Mouse (Mus musculus): ENCODE results near the gene Mitd1. TPM values are rescaled to one million over a fixed set of nuclear protein-coding genes. Genes with fewer than 3 reads are reported as not detected.

The Mitd1 gene
- polyA plus RNA-seq, 1 experiment from 2014 or later = 11.5 TPM

DNA sequence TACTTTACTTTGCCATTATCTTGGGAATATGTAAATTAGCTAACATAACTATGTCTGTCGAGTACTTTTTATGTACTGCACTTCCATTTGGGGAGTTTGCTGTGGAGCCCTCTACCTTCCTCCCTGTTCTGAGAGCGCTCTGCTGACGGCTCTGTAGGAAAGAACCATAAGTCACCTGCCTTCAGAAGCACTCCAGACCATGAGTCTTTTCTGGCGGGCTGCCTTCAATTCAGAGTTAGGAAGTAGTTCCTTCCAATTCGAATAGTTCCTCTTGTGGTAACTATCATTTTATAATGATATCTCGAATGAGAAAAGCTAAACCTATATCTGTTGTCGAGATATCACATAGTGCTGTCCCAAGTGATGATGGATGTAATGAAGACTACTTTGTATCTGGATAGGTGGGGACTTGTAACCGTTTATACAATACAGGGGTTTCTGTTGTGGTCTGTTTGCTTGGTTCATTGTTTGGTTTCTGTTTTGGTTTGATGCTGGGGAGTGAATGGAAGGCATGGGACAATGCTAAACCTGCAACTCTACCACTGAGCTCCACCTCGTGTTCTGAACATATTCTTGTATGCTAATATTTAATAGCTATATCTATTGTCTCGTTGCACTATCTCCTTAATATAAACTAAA, 22.4 kb downstream of the Mitd1 start:
- Histone ChIP-seq H3K9ac (no peak overlapping the region), H3K4me3 (no peak overlapping the region), H3K4me2 (no peak overlapping the region), H3K27ac (replicated peaks) (no peak overlapping the region), H3K27me3 (replicated peaks) (peaks cover 18% of the 10 kb centered on the region), H3K9me3 (no peaks in the 10 kb centered on the region), H3K4me1 (peaks cover 18% of the 10 kb centered on the region), H3K36me3 (no peaks in the 10 kb centered on the region)
- WGBS = 54% methylated on average over 10 of the region's 10 CpGs
- no peak for ATAC-seq (ENCODE audit: extremely low read depth, insufficient number of reproducible peaks, low FRiP score, low TSS enrichment)

DNA sequence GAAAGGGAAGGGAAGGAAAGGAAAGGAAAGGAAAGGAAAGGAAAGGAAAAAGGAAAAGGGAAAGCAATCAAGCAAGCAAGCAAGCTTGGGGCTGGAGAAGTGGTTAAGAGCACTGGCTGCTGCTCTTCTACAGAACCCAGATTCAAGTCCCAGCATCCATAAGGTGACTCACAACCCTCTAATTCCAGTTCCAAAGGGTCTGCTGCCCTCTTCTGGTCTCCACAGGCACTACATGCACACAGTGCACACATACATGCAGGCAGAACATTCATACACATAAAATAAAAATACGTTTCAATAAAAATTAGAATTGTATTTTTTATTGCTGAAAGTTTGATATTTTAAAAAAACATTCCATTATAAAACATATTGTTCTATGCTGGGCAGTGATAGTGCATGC, 23.2 kb downstream of the Mitd1 start:
- H3K4me2 ChIP-seq = no peak overlapping the region
- H3K9ac ChIP-seq = no peak overlapping the region
- no peaks in the 10 kb centered on the region for H3K9me3 ChIP-seq
- H3K27ac ChIP-seq (replicated peaks) = no peak overlapping the region
- H3K27me3 ChIP-seq (replicated peaks) = peaks cover 18% of the 10 kb centered on the region
- 62% methylated on average over 1 of the region's 1 CpGs for WGBS
- no peaks in the 10 kb centered on the region for H3K36me3 ChIP-seq
- ATAC-seq (ENCODE audit: extremely low read depth, insufficient number of reproducible peaks, low FRiP score, low TSS enrichment) = no peak
- no peak overlapping the region for H3K4me3 ChIP-seq
- H3K4me1 ChIP-seq = peaks cover 15% of the 10 kb centered on the region

DNA sequence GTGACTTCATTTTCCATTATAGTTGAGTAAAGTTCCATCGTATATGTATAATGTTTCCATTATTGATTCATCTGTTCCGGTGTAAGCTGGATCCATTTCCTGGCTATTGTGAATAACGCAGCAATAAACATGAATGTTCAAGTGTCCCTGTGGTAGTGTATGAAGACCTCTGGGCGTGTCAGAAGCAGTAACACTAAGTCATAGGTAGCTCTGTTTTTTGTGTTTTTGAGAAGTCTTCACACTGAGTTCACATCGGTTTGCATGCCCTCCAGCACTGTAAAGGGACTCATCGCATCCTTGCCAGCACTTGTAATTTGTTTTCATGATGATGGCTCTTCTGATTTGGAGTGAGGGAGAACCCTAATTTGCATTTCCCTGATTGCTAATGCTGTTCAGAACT, 23.9 kb downstream of the Mitd1 start, which contains the start of gene Tsga10:
Tsga10 (minus strand) TSS at position 144 of the 400 bp plus-strand sequence.
- 81% methylated on average over 6 of the region's 6 CpGs for WGBS
- Histone ChIP-seq H3K27me3 (replicated peaks) (peaks cover 18% of the 10 kb centered on the region), H3K9ac (peak within 1 kb of the TSS; percentile 85), H3K27ac (replicated peaks) (peak within 1 kb of the TSS; percentile 89), H3K4me1 (peaks cover 10% of the 10 kb centered on the region), H3K36me3 (no peaks in the 10 kb centered on the region), H3K4me2 (peak within 1 kb of the TSS; percentile 82), H3K4me3 (peak within 1 kb of the TSS; percentile 75), H3K9me3 (no peaks in the 10 kb centered on the region)
- no peak for ATAC-seq (ENCODE audit: extremely low read depth, insufficient number of reproducible peaks, low FRiP score, low TSS enrichment)

DNA sequence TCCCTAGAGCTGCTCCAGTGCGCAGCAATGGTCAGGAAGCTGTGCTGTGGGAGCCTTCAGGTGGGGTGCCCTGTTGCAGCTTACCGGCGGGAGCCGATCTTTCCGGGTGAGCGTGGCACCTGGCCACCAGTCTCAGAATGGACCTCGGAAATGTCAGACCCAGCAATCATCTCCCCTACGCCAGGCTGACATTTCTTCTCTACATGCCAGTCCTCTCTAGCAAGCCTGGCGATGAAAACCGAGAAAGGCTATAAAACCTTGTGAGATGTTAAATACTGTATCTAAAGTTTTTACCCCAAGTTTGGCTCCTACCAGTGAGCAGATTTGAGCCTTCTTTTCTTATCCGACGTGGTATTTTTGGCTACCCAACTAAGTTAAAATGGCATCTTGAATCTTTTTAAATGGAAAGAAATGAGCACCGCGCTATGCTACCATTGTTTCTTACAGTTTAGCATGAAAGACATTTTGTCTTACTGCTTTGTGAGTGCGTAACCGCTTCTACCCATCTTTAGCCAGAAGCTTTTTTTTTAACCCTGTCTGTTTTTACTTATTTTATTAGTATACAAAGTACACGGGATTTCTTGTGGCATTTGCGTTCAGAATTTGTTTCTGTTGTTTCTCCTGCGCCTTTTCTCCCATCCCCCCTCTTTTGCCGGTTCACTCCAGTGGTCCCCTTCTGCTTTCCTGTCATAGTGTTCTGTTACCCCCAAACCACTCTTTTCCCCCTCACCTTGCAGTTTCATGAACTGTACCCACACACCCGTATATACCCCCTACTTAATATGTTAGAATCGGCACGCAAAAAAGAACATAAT, 24.6 kb downstream of the Mitd1 start:
- peak overlapping the region; percentile 82 for H3K4me2 ChIP-seq
- H3K27ac ChIP-seq (replicated peaks) = peak overlapping the region; percentile 89
- 10% methylated on average over 23 of the region's 23 CpGs for WGBS
- H3K9me3 ChIP-seq = no peaks in the 10 kb centered on the region
- no peaks in the 10 kb centered on the region for H3K36me3 ChIP-seq
- H3K9ac ChIP-seq = peak overlapping the region; percentile 85
- no peak for ATAC-seq (ENCODE audit: extremely low read depth, insufficient number of reproducible peaks, low FRiP score, low TSS enrichment)
- H3K4me1 ChIP-seq = peaks cover 9% of the 10 kb centered on the region
- peak overlapping the region; percentile 75 for H3K4me3 ChIP-seq
- H3K27me3 ChIP-seq (replicated peaks) = peaks cover 18% of the 10 kb centered on the region

DNA sequence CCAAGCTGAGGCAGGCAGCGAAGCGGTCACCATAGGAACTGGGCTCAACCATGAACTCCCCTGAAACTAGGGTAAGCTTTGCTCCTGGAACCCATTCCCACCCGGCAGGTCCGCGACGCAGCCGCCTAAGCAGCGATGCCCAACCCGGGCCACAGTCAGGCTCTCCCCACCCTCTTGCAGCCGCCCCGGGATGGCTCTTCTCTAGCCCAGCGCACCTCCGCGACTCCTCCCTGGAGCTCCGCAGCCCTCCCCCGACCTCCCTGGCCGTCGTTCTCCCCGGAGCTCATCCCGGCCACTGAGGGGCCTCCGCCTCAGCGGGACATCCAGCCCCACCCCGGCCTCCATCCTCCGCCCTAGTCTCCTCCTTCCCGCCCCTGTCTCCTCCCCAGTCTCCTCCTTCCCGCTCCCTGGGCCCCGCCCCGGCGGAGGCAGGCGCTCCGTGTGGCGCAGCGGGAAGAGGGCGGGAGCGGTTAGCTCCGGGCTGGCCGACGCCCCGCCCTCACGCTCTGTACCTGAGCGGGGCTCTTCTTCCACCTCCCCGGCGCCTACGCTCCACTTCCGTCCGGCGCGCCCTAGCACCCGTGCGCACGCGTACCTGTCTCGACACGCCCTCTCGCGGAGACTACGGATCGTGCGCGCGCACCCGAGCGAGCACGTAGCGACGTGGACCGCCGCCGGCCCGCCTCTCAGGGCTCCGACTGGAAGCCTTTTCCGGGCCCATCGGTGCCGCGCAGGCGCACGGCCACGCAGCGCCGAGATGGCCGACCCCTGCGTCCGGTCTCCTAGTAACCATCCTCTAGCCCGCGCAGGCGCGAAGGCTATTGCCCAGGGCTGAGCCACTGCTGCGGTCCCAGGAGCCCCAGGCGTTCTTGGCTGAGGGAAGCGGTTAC, 25.5 kb downstream of the Mitd1 start:
- peak overlapping the region; percentile 82 for H3K4me2 ChIP-seq
- H3K9me3 ChIP-seq = no peaks in the 10 kb centered on the region
- under 1% methylated on average over 80 of the region's 90 CpGs for WGBS
- H3K9ac ChIP-seq = peak overlapping the region; percentile 85
- H3K27me3 ChIP-seq (replicated peaks) = peaks cover 14% of the 10 kb centered on the region
- peak; percentile 97 for ATAC-seq (ENCODE audit: extremely low read depth, insufficient number of reproducible peaks, low FRiP score, low TSS enrichment)
- H3K4me1 ChIP-seq = peaks cover 9% of the 10 kb centered on the region
- H3K27ac ChIP-seq (replicated peaks) = peak overlapping the region; percentile 89
- peak overlapping the region; percentile 75 for H3K4me3 ChIP-seq
- H3K36me3 ChIP-seq = no peaks in the 10 kb centered on the region

DNA sequence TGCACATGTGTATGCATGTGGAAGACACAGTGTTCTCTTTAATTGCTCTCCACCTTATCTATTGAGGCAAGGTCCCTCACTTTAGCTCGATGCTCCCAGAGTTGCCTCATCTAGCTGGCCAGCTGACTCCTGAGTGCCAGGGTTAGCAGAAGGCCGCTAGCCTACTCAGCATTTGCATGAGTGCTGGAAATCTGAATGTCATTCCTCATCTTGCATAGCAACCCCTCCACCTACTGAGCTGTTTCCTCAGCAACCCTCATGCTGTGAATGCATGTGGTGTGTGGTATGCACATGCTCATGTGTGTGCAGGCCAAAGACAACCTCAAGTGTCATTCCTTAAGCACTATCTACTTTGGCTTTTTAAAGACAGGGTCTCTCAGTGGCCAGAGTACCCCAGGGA, 39.5 kb downstream of the Mitd1 start:
- ATAC-seq (ENCODE audit: extremely low read depth, insufficient number of reproducible peaks, low FRiP score, low TSS enrichment) = no peak

DNA sequence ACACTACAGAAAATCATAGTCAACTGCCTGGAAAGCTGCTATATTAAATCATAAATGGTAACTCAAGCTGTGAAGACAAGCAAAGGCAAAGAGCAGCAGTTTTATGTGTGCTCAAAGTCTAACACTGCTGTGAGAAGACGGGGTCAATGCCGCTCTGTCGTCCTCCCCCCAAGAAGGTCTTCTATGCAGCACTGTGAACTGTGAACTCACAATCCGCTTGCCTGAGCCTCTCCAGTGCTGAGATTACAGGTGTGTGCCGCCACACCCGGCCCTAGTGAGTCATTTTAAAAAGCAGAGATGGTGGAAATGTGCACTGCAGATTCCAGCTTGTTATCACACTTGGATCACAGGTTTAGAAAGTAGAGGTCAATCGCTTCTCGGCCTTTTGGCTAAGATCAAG, 43.3 kb downstream of the Mitd1 start:
- ATAC-seq (ENCODE audit: extremely low read depth, insufficient number of reproducible peaks, low FRiP score, low TSS enrichment) = no peak
- no peak overlapping the region for H3K9ac ChIP-seq
- 75% methylated on average over 8 of the region's 8 CpGs for WGBS

More for the DNA sequence above, 39.5 kb downstream of the Mitd1 start:
- WGBS = 29% methylated on average over 2 of the region's 2 CpGs
- Histone ChIP-seq H3K27me3 (replicated peaks) (no peaks in the 10 kb centered on the region), H3K4me3 (no peak overlapping the region), H3K27ac (replicated peaks) (no peak overlapping the region), H3K4me2 (no peak overlapping the region), H3K9me3 (no peaks in the 10 kb centered on the region), H3K4me1 (peaks cover 7% of the 10 kb centered on the region), H3K36me3 (peaks cover 10% of the 10 kb centered on the region; the same call in 1 of the 2 replicates), H3K9ac (no peak overlapping the region)

DNA sequence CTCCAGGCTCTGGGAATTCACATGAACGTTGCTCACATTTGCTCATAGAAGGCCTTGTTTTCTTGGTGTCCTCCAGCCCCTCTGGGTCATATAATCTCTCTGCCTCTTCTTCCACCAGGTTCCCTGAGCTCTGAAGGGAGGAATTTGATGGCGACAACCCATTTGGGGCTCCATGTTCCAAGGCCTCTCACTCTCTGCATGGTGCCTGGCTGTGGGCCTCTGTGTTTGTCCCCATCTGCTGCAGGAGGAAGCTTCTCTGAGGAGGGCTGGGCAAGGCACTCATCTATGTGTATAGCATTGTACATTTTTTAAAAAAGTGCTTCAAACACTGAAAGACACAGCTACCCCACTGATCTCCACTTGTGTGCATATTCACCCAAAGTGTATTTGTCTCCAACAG, 58.5 kb downstream of the Mitd1 start:
- H3K9me3 ChIP-seq = peaks cover under 1% of the 10 kb centered on the region
- no peak overlapping the region for H3K27ac ChIP-seq (replicated peaks)
- H3K4me3 ChIP-seq = no peak overlapping the region
- ATAC-seq (ENCODE audit: extremely low read depth, insufficient number of reproducible peaks, low FRiP score, low TSS enrichment) = no peak
- no peak overlapping the region for H3K4me2 ChIP-seq
- 49% methylated on average over 2 of the region's 2 CpGs for whole genome bisulfite sequencing
- peaks cover 11% of the 10 kb centered on the region for H3K36me3 ChIP-seq
- no peaks in the 10 kb centered on the region for H3K27me3 ChIP-seq (replicated peaks)
- H3K4me1 ChIP-seq = no peaks in the 10 kb centered on the region
- H3K9ac ChIP-seq = no peak overlapping the region

More for the DNA sequence above, 43.3 kb downstream of the Mitd1 start:
- Histone ChIP-seq H3K36me3 (no peaks in the 10 kb centered on the region), H3K27me3 (replicated peaks) (no peaks in the 10 kb centered on the region), H3K4me3 (no peak overlapping the region), H3K4me1 (peaks cover 7% of the 10 kb centered on the region), H3K27ac (replicated peaks) (no peak overlapping the region), H3K9me3 (no peaks in the 10 kb centered on the region), H3K4me2 (no peak overlapping the region)

Other genes with a start within 250 kb of the Mitd1 start
- 3.9 and 4.6 TPM in 2 replicates for gene 2010300C02Rik, start 170.3 kb downstream of the Mitd1 start, polyA plus RNA-seq (2015; fragmentation: Nextera tagmentation; extraction: Ambion mirVana)
- 3.6 and 3.8 TPM in 2 replicates for gene Tsga10, start 24.0 kb downstream of the Mitd1 start, polyA plus RNA-seq (2015; fragmentation: Nextera tagmentation; extraction: Ambion mirVana)
- 7.1 and 8.2 TPM in 2 replicates for gene Lipt1, start 18.7 kb downstream of the Mitd1 start, polyA plus RNA-seq (2015; fragmentation: Nextera tagmentation; extraction: Ambion mirVana)
- gene Mrpl30, start 66 bp upstream of the Mitd1 start, polyA plus RNA-seq (2015; fragmentation: Nextera tagmentation; extraction: Ambion mirVana) = 267 and 281 TPM in 2 replicates
- gene Lyg2, start 26.1 kb upstream of the Mitd1 start, polyA plus RNA-seq (2015; fragmentation: Nextera tagmentation; extraction: Ambion mirVana) = not detected in 2 replicates
- not detected in 2 replicates for gene Lyg1, start 67.3 kb upstream of the Mitd1 start, polyA plus RNA-seq (2015; fragmentation: Nextera tagmentation; extraction: Ambion mirVana)
- gene Txndc9, start 107.5 kb upstream of the Mitd1 start, polyA plus RNA-seq (2015; fragmentation: Nextera tagmentation; extraction: Ambion mirVana) = 107 and 115 TPM in 2 replicates
- 18.0 and 19.6 TPM in 2 replicates for gene Eif5b, start 107.6 kb upstream of the Mitd1 start, polyA plus RNA-seq (2015; fragmentation: Nextera tagmentation; extraction: Ambion mirVana)
- 19.6 and 19.7 TPM in 2 replicates for gene Rev1, start 239.4 kb upstream of the Mitd1 start, polyA plus RNA-seq (2015; fragmentation: Nextera tagmentation; extraction: Ambion mirVana)